Mouse (Mus musculus): ENCODE measurements around the gene Glyat.

GRCm38 (mm10) chr19:12599674-12600073 is 33.4 kb upstream of the Glyat start, which contains the start of gene Gm4952:
- TF ChIP-seq POLR2A (IDR thresholded peaks at IDR 0.05; ENCODE audit: insufficient read depth, low read depth, low read length) = no peak
- TF ChIP-seq CTCF (IDR thresholded peaks at IDR 0.05; ENCODE audit: insufficient read depth, low read depth, low read length) = no peak

Data from olfactory bulb, adult 2 months (tissue).